Mouse (Mus musculus): Measurements from ENCODE around the gene Samd4b. TPM values are rescaled to one million over a fixed set of nuclear protein-coding genes. Genes with fewer than 3 reads are reported as not detected.

The Samd4b gene
- polyA plus RNA-seq, 1 experiment, result 54.1 TPM

GRCm38 (mm10) chr7:28386462-28386861 lies 211.5 kb downstream of the Samd4b start:
- no peaks in the 10 kb centered on the region for H3K27me3 ChIP-seq (ENCODE audit: control insufficient read depth, insufficient read depth, low read length)
- DNase-seq, result peak; percentile 60 to 71
- no peak overlapping the region for H3K4me3 ChIP-seq (replicated peaks; ENCODE audit: insufficient read depth, low read depth, low read length)
- TF ChIP-seq CTCF (IDR thresholded peaks at IDR 0.05; ENCODE audit: borderline replicate concordance, insufficient read depth, low read depth, low read length) (peak; percentile 87), POLR2A (IDR thresholded peaks at IDR 0.05; ENCODE audit: borderline replicate concordance, insufficient read depth, low read length) (no peak)
- peaks cover 12% of the 10 kb centered on the region for H3K4me1 ChIP-seq (ENCODE audit: control insufficient read depth, insufficient read depth, low read length)
- 12% methylated on average over 4 of the region's 4 CpGs for WGBS
- H3K27ac ChIP-seq (ENCODE audit: insufficient read depth, low read length), result no peak overlapping the region

- no peak for DNase-seq
- H3K4me3 ChIP-seq (replicated peaks; ENCODE audit: insufficient read depth, low read depth, low read length), result no peak overlapping the region
- peaks cover 13% of the 10 kb centered on the region for H3K4me1 ChIP-seq (ENCODE audit: control insufficient read depth, insufficient read depth, low read length)
- H3K27ac ChIP-seq (ENCODE audit: insufficient read depth, low read length), result no peak overlapping the region
- 90% methylated on average over 7 of the region's 7 CpGs for WGBS
- no peak for TF ChIP-seq POLR2A (IDR thresholded peaks at IDR 0.05; ENCODE audit: borderline replicate concordance, insufficient read depth, low read length)
- no peak for TF ChIP-seq CTCF (IDR thresholded peaks at IDR 0.05; ENCODE audit: borderline replicate concordance, insufficient read depth, low read depth, low read length)
- no peaks in the 10 kb centered on the region for H3K27me3 ChIP-seq (ENCODE audit: control insufficient read depth, insufficient read depth, low read length)
Observed at GRCm38 (mm10) chr7:28386007-28386406, 211.9 kb downstream of the Samd4b start.

- Histone ChIP-seq H3K4me3 (replicated peaks; ENCODE audit: insufficient read depth, low read depth, low read length) (no peak overlapping the region), H3K4me1 (ENCODE audit: control insufficient read depth, insufficient read depth, low read length) (peaks cover 13% of the 10 kb centered on the region), H3K27me3 (ENCODE audit: control insufficient read depth, insufficient read depth, low read length) (no peaks in the 10 kb centered on the region), H3K27ac (ENCODE audit: insufficient read depth, low read length) (no peak overlapping the region)
- TF ChIP-seq POLR2A (IDR thresholded peaks at IDR 0.05; ENCODE audit: borderline replicate concordance, insufficient read depth, low read length), result no peak
- WGBS, result 92% methylated on average over 9 of the region's 9 CpGs
- DNase-seq, result no peak
Observed at GRCm38 (mm10) chr7:28385196-28385595, 212.7 kb downstream of the Samd4b start.

- Histone ChIP-seq H3K4me3 (replicated peaks; ENCODE audit: insufficient read depth, low read depth, low read length) (no peak overlapping the region), H3K27me3 (ENCODE audit: control insufficient read depth, insufficient read depth, low read length) (no peaks in the 10 kb centered on the region), H3K4me1 (ENCODE audit: control insufficient read depth, insufficient read depth, low read length) (peaks cover 13% of the 10 kb centered on the region), H3K27ac (ENCODE audit: insufficient read depth, low read length) (no peak overlapping the region)
- TF ChIP-seq CTCF (IDR thresholded peaks at IDR 0.05; ENCODE audit: borderline replicate concordance, insufficient read depth, low read depth, low read length) (no peak), POLR2A (IDR thresholded peaks at IDR 0.05; ENCODE audit: borderline replicate concordance, insufficient read depth, low read length) (no peak)
- 77% methylated on average over 6 of the region's 6 CpGs for WGBS
- no peak for DNase-seq
Observed at GRCm38 (mm10) chr7:28384162-28384561, 213.8 kb downstream of the Samd4b start.

GRCm38 (mm10) chr7:28383606-28384005 lies 214.3 kb downstream of the Samd4b start:
- no peak for TF ChIP-seq POLR2A (IDR thresholded peaks at IDR 0.05; ENCODE audit: borderline replicate concordance, insufficient read depth, low read length)
- no peak overlapping the region for H3K4me3 ChIP-seq (replicated peaks; ENCODE audit: insufficient read depth, low read depth, low read length)
- DNase-seq, result no peak
- no peaks in the 10 kb centered on the region for H3K27me3 ChIP-seq (ENCODE audit: control insufficient read depth, insufficient read depth, low read length)
- WGBS, result 83% methylated on average over 4 of the region's 4 CpGs
- H3K27ac ChIP-seq (ENCODE audit: insufficient read depth, low read length), result no peak overlapping the region
- peaks cover 13% of the 10 kb centered on the region for H3K4me1 ChIP-seq (ENCODE audit: control insufficient read depth, insufficient read depth, low read length)

- Histone ChIP-seq H3K4me3 (replicated peaks; ENCODE audit: insufficient read depth, low read depth, low read length) (no peak overlapping the region), H3K4me1 (ENCODE audit: control insufficient read depth, insufficient read depth, low read length) (peaks cover 13% of the 10 kb centered on the region), H3K27ac (ENCODE audit: insufficient read depth, low read length) (peak overlapping the region; percentile 26; the same call in 1 of the 2 replicates), H3K27me3 (ENCODE audit: control insufficient read depth, insufficient read depth, low read length) (no peaks in the 10 kb centered on the region)
- WGBS, result 44% methylated on average over 11 of the region's 11 CpGs
- no peak for DNase-seq
- no peak for TF ChIP-seq CTCF (IDR thresholded peaks at IDR 0.05; ENCODE audit: borderline replicate concordance, insufficient read depth, low read depth, low read length)
- TF ChIP-seq POLR2A (IDR thresholded peaks at IDR 0.05; ENCODE audit: borderline replicate concordance, insufficient read depth, low read length), result no peak
Observed at GRCm38 (mm10) chr7:28382981-28383396, 215.0 kb downstream of the Samd4b start.

- DNase-seq, result no peak
- TF ChIP-seq CTCF (IDR thresholded peaks at IDR 0.05; ENCODE audit: borderline replicate concordance, insufficient read depth, low read depth, low read length) (no peak), POLR2A (IDR thresholded peaks at IDR 0.05; ENCODE audit: borderline replicate concordance, insufficient read depth, low read length) (no peak)
- Histone ChIP-seq H3K4me3 (replicated peaks; ENCODE audit: insufficient read depth, low read depth, low read length) (peak overlapping the region; percentile 58), H3K27ac (ENCODE audit: insufficient read depth, low read length) (peak overlapping the region; percentile 26; the same call in 1 of the 2 replicates), H3K4me1 (ENCODE audit: control insufficient read depth, insufficient read depth, low read length) (peaks cover 13% of the 10 kb centered on the region), H3K27me3 (ENCODE audit: control insufficient read depth, insufficient read depth, low read length) (no peaks in the 10 kb centered on the region)
- 51% methylated on average over 12 of the region's 12 CpGs for WGBS
Observed at GRCm38 (mm10) chr7:28382347-28382951, 215.5 kb downstream of the Samd4b start.

GRCm38 (mm10) chr7:28381938-28382337 lies 216.0 kb downstream of the Samd4b start:
- peak overlapping the region; percentile 58 for H3K4me3 ChIP-seq (replicated peaks; ENCODE audit: insufficient read depth, low read depth, low read length)
- 5% methylated on average over 20 of the region's 20 CpGs for WGBS
- H3K27ac ChIP-seq (ENCODE audit: insufficient read depth, low read length), result peak overlapping the region; percentile 88
- H3K27me3 ChIP-seq (ENCODE audit: control insufficient read depth, insufficient read depth, low read length), result no peaks in the 10 kb centered on the region
- peak; percentile 31 to 43 for DNase-seq
- no peak for TF ChIP-seq CTCF (IDR thresholded peaks at IDR 0.05; ENCODE audit: borderline replicate concordance, insufficient read depth, low read depth, low read length)
- peaks cover 13% of the 10 kb centered on the region for H3K4me1 ChIP-seq (ENCODE audit: control insufficient read depth, insufficient read depth, low read length)
